8 mouse cellular contexts compared by ENCODE assay signal in genomic region chr12:79944714-79945493, GRCm38 (mm10).
DNase-seq lines count a peak whose midpoint lies in the region; ATAC-seq lines count a peak whose summit lies in the region.

No protein-coding gene starts in this region.

- peaks cover 10% of the 10 kb centered on the region for H3K4me1 ChIP-seq in forebrain, embryonic 11.5 days (replicated peaks; ENCODE audit: control insufficient read depth, insufficient read depth, low read length)
- H3K4me1 ChIP-seq in forebrain, embryonic 15.5 days: no peaks in the 10 kb centered on the region
- H3K4me1 ChIP-seq in embryonic facial prominence, embryonic 10.5 days: peaks cover 79% of the 10 kb centered on the region
- H3K4me1 ChIP-seq in limb, embryonic 10.5 days: peaks cover 70% of the 10 kb centered on the region
- peaks cover 15% of the 10 kb centered on the region for H3K4me1 ChIP-seq in midbrain, embryonic 11.5 days (ENCODE audit: control insufficient read depth, insufficient read depth, low read length)

- no peak overlapping the region for H3K4me2 ChIP-seq in forebrain, embryonic 11.5 days (ENCODE audit: low read depth, low read length, severe bottlenecking)
- no peak overlapping the region for H3K4me2 ChIP-seq in forebrain, embryonic 15.5 days (replicated peaks)
- H3K4me2 ChIP-seq in midbrain, embryonic 11.5 days: no peak overlapping the region

- WGBS in forebrain, embryonic 11.5 days: 22% methylated on average over 6 of the region's 6 CpGs
- WGBS in forebrain, embryonic 15.5 days: 48% methylated on average over 6 of the region's 6 CpGs
- WGBS in embryonic facial prominence, embryonic 10.5 days: 11% methylated on average over 6 of the region's 6 CpGs
- 22% methylated on average over 6 of the region's 6 CpGs for WGBS in limb, embryonic 10.5 days
- 21% methylated on average over 6 of the region's 6 CpGs for WGBS in midbrain, embryonic 11.5 days

- no peak for ATAC-seq in forebrain, embryonic 11.5 days (replicated peaks; ENCODE audit: low FRiP score)
- ATAC-seq in forebrain, embryonic 15.5 days (replicated peaks): no peak
- ATAC-seq in hematopoietic stem cell, adult 5-6 weeks (replicated peaks in 1 of 2; ENCODE audit: insufficient read depth in 1 of 2, low FRiP score in 2 of 2, low TSS enrichment in 1 of 2, low read depth in 1 of 2, poor library complexity in 2 of 2, severe bottlenecking in 2 of 2): peak; percentile 36 to 74; a peak in 2 of 4 replicates
- peak; percentile 71 for ATAC-seq in midbrain, embryonic 11.5 days (ENCODE audit: low FRiP score)

- no peaks in the 10 kb centered on the region for H3K9me3 ChIP-seq in forebrain, embryonic 11.5 days (ENCODE audit: control insufficient read depth, low read length)
- no peaks in the 10 kb centered on the region for H3K9me3 ChIP-seq in forebrain, embryonic 15.5 days
- H3K9me3 ChIP-seq in embryonic facial prominence, embryonic 10.5 days: no peaks in the 10 kb centered on the region
- no peaks in the 10 kb centered on the region for H3K9me3 ChIP-seq in limb, embryonic 10.5 days (replicated peaks)
- no peaks in the 10 kb centered on the region for H3K9me3 ChIP-seq in midbrain, embryonic 11.5 days (ENCODE audit: control insufficient read depth, low read length)

- H3K36me3 ChIP-seq in forebrain, embryonic 11.5 days (ENCODE audit: control insufficient read depth, insufficient read depth, low read length): no peaks in the 10 kb centered on the region
- H3K36me3 ChIP-seq in forebrain, embryonic 15.5 days: no peaks in the 10 kb centered on the region
- H3K36me3 ChIP-seq in embryonic facial prominence, embryonic 10.5 days (replicated peaks): no peaks in the 10 kb centered on the region
- H3K36me3 ChIP-seq in limb, embryonic 10.5 days: no peaks in the 10 kb centered on the region
- no peaks in the 10 kb centered on the region for H3K36me3 ChIP-seq in midbrain, embryonic 11.5 days (ENCODE audit: control insufficient read depth, insufficient read depth, low read length)

- DNase-seq in forebrain, embryonic 11.5 days (ENCODE audit: low spot score): no peak
- peak; percentile 75 for DNase-seq in embryonic facial prominence, embryonic 10.5 days (ENCODE audit: low spot score)
- DNase-seq in limb, embryonic 10.5 days (ENCODE audit: low spot score): peak; percentile 52
- DNase-seq in midbrain, embryonic 11.5 days (ENCODE audit: low spot score, missing footprints): no peak
- no peak for DNase-seq in retina, postnatal 1 day
- no peak for DNase-seq in layer of hippocampus, adult 8-10 months (ENCODE audit: low spot score in 2 of 2)

- H3K27me3 ChIP-seq in forebrain, embryonic 11.5 days (ENCODE audit: control insufficient read depth, insufficient read depth, low read length): no peaks in the 10 kb centered on the region
- no peaks in the 10 kb centered on the region for H3K27me3 ChIP-seq in forebrain, embryonic 15.5 days
- no peaks in the 10 kb centered on the region for H3K27me3 ChIP-seq in embryonic facial prominence, embryonic 10.5 days (replicated peaks; ENCODE audit: low read depth, poor library complexity, severe bottlenecking)
- H3K27me3 ChIP-seq in limb, embryonic 10.5 days (ENCODE audit: low read depth, poor library complexity, severe bottlenecking): no peaks in the 10 kb centered on the region
- H3K27me3 ChIP-seq in midbrain, embryonic 11.5 days (ENCODE audit: control insufficient read depth, insufficient read depth, low read length): no peaks in the 10 kb centered on the region

- H3K27ac ChIP-seq in forebrain, embryonic 11.5 days (ENCODE audit: low read depth, low read length): peak overlapping the region; percentile 34; the same call in 1 of the 2 replicates
- H3K27ac ChIP-seq in forebrain, embryonic 15.5 days (replicated peaks): no peak overlapping the region
- peak overlapping the region; percentile 85 for H3K27ac ChIP-seq in embryonic facial prominence, embryonic 10.5 days (replicated peaks)
- peak overlapping the region; percentile 82 for H3K27ac ChIP-seq in limb, embryonic 10.5 days
- peak overlapping the region; percentile 57 for H3K27ac ChIP-seq in midbrain, embryonic 11.5 days (ENCODE audit: low read depth, low read length)

- no peak overlapping the region for H3K4me3 ChIP-seq in forebrain, embryonic 11.5 days (ENCODE audit: low read depth, low read length)
- H3K4me3 ChIP-seq in forebrain, embryonic 15.5 days: no peak overlapping the region
- no peak overlapping the region for H3K4me3 ChIP-seq in embryonic facial prominence, embryonic 10.5 days
- no peak overlapping the region for H3K4me3 ChIP-seq in limb, embryonic 10.5 days
- no peak overlapping the region for H3K4me3 ChIP-seq in midbrain, embryonic 11.5 days (ENCODE audit: low read depth, low read length)

- H3K9ac ChIP-seq in forebrain, embryonic 11.5 days (ENCODE audit: low read length): no peak overlapping the region
- H3K9ac ChIP-seq in forebrain, embryonic 15.5 days (replicated peaks): no peak overlapping the region
- peak overlapping the region; percentile 20; the same call in 1 of the 2 replicates for H3K9ac ChIP-seq in midbrain, embryonic 11.5 days (ENCODE audit: low read length)

Comparison
In these comparisons a context has a peak if more than half of its experiments do, and no peak if none do; other contexts are left out.
1. ATAC-seq: peak in hematopoietic stem cell, adult 5-6 weeks (2 of 2) and midbrain, embryonic 11.5 days (single experiment); none in forebrain, embryonic 11.5 days (single experiment) and forebrain, embryonic 15.5 days (single experiment).
2. DNase-seq: peak in embryonic facial prominence, embryonic 10.5 days (single experiment) and limb, embryonic 10.5 days (single experiment); none in forebrain, embryonic 11.5 days (single experiment), midbrain, embryonic 11.5 days (single experiment), retina, postnatal 1 day (single experiment) and layer of hippocampus, adult 8-10 months (0 of 2).